Mouse (Mus musculus): Measurements from ENCODE around the gene Ssu72.
"Not testable (repeated sequence)": the region's sequence is repeated elsewhere in the genome, so short reads cannot be mapped to it uniquely, and the experiment has no call there.

Gene Ssu72

DNA sequence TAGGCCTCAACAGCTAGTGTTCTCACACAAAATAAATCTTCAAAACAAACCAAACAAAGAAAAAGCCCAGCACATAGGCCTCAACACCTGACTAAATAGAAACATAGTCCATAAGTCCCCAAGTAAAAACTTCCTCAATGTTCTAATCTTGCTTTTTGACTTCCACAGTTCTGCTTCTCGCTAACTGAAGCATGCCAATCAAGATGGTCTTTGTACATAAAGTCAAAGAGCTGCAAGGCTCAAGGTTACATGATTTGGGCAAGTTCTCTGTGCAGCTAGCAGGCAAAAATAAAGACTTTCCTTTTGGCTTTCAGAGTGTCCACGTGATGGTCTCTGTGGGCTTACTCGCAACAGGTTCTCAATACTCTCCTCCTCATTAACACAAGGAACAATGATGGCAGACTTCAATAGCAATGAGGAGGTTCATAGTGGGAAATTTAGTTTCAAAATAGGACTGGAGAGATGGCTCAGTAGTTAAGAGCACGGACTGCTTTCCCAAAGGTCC is 1.1 kb upstream of the Ssu72 start:
- no peak for DNase-seq

DNA sequence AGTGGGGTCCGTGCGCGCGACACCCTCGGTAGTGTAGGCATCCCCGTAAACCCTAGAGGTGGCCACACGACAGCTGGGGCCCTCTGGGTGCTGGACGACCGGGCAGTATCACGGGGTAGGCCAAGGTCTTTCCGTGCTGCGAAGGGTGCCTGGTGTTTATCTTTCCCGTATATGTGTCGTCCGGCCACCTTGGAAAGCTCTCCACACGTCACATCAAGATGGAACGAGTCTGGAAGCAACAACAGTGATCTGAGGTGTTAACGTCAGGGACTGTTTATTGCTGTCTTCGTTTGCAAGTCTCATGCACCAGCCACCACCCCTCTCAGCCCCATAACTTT is 961 bp downstream of the Ssu72 start:
- no peak for DNase-seq

DNA sequence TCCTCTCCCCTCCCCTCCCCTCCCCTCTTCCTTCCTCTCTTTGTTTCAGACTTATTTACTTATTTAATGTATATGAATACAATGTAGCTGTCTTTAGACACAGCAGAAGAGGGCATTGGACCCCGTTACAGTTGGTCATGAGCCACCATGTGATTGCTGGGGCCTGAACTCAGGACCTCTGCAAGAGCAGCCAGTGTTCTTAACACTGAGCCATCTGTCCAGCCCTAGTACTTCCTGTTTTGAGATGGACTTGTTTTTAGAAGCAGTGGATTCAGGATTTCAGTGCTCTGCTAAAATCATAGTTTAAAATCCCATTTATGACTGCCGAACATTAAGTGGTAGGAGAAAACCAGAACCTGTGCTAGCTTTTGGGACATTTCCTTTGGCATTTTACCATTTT is 4.0 kb downstream of the Ssu72 start:
- DNase-seq: no peak

DNA sequence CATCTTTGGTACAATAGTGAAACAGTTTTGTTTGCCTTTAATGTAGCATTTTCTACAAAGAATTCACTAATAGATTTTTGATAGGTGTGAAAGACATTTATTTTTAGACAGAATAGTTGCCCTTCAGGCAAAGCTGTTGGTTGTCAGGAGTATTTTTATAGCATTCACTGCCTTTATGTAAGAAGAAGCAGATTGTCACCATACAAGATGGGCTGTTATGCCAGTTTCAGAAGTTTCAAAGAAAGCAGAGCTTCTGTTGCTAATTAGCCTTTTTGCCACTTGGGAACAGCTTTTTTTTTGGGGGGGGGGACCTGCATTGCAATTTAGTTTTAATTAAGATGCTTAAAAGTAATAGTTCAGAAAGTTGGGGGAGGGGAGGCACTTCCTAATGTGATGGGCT is 4.4 kb downstream of the Ssu72 start:
- no peak for DNase-seq

DNA sequence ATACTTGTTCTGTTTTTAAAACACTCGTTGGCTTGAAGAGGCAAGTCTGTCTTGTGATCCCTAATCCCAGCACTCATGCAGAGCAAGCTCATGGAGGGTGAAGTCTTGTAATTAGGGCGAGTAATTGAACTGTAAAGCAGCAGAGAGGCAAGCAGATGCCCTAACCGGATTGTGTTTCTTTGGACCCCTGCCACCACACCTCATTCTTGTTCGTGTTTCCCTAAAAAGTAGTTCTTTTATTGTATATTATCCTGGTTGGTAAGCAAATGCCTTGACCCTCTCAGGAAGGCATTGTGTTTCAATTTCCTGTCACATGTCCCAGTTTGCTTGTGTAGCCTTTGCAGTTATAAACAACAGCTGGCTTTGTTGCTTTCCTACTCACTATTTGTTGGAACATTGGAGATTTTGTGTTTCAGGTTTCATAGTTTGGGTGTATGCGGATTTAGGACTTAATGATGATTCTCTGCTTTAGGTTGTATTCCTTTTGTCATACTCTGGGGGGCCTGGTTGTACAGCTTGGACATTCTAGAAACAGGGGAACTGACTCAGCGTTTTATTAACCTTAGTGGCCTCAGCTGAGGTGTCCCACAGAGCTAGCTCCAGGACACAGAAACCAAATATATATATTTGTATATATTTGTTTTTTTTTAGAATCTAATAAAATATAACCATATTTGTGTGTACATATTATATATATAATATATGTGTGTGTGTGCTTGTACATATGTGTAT is 6.1 kb downstream of the Ssu72 start:
- no peak for DNase-seq

DNA sequence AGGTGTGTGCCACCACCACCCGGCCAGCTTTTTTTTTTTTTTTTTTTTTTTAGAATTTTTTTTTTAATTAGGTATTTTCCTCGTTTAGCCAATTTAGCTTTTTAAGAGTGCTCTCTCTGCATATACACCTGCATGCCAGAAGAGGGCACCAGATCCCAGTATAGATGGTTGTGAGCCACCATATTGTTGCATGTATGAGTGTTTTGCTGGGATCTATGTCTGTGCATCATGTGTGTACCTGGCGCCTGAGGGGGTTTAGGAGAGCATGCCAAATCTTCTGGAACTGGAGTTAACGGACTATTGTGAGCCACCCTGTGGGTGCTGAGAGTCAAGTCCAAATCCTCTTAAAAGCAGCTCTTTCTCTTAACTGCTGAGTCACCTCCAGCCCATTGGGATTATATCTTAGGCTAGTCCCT is 17.1 kb downstream of the Ssu72 start:
- no peak for DNase-seq

DNA sequence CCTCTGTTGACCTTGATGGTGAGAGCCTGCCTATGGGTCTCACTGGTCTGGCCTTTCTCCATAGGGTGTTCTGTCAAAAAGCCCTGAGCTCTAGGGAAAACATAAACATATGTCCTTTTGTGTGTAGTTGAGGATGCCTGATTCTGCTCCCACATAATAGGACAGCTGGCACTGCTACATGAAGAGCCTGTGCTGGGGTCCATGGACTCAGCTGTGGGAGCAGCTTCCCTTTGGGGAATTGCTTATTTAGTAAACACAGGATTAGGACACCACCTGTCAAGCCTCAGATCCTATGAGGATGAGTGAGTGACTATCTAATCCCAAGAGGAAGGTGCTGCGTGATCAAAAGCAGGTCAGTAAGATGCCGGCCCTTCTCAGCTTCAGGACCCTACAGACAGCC is 23.4 kb downstream of the Ssu72 start:
- no peak for DNase-seq

DNA sequence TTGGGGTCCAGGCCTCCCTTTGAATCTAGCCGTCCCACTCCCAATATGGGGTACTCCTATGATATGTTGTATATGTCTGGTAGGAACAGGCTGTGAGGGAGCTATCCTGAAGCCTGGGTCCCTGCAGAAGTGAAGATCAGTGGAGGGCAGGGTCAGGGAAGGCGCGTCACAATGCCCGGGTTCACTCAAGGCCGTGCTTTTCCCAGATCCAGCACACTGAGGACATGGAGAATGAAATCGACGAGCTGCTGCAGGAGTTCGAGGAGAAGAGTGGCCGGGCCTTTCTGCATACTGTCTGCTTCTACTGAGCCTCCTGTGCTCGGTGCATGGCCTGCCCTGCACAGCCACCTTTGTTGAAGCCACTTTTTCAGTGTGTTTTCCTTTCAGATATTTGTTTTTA is 28.7 kb downstream of the Ssu72 start:
- no peak for DNase-seq

DNA sequence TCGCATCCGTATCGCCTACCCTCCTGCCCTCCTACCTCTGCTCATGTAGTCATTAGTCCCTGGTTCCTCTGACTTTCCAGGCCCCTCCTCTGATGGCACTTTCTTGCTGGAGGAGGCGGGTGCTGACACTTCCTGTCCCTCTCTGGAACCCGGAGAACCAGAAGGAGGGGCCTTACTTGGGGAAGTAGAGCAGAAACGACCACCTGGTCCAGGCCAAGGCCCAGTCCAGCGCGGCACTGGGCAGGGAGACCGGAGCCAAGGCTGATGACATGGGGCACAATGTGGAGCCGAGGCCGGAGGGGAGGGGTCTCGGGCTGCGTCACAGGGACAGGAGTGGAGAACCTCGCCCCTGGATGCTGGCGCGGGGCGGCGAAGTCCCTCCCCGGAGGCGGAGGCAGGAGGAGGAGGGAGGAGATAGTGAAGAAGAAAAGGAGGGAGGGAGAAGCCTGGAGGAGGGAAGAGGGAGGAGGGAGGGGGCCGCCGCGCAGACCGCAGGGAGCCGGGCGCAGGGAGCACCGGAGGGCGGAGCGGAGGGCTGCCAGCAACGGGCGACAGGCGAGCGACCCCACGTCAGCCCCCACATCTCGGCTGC is 29.8 kb downstream of the Ssu72 start, which contains the start of gene Tmem240:
Tmem240 (plus strand) TSS at position 451 of the 592 bp plus-strand sequence.
- DNase-seq: peak; percentile 82

DNA sequence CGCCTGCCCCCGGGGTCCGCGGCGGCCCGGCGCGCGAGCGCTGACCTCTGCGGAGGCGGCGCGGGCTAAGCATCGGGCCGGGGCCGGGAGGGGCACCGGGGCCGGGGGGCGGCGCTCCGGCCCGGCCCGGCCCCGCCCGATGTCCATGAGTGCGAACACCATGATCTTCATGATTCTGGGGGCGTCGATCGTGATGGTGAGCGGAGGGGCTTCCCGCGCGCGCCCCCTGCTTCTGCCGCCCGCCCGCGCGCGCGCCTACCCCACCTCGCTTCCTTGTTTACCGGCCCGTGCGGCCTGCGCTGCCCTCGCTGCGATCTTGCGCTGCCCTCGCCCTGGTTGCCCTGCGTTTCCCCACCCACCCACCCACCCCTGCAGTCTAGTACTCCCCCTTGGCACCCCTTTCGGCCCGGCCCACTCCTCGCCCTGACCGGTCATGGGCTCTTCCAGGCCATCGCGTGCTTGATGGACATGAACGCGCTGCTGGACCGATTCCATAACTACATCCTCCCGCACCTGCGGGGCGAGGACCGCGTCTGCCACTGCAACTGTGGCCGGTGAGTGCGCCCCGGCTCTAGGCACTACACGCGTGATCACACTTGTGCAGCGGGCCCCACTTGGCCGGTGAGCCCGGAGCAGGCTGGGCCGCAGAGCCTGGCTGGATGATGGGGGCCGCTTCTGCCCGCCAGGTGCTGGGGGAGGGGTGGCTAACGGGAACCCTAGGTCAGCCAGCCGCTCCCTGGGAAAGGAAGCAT is 30.5 kb downstream of the Ssu72 start:
- peak; percentile 59 for DNase-seq

DNA sequence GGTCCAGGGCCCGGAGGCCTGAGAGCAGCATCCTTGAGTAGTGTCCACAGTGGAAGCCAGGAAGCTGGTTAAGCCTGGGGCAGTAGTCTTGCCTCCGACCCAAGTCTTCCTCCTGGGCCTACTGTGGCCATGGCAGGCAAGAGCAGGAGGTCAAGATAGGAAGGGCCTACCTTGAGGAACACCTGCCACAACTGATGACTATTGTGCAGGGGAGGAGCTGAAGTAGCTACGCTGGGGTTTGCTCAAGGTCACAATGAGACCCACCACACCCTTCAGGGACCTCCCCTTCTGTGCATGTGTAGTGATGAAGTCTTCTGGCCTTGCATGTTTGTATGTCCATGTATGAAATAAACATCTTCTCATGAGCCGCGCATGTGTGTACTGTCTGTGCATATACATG is 31.2 kb downstream of the Ssu72 start:
- no peak for DNase-seq

DNA sequence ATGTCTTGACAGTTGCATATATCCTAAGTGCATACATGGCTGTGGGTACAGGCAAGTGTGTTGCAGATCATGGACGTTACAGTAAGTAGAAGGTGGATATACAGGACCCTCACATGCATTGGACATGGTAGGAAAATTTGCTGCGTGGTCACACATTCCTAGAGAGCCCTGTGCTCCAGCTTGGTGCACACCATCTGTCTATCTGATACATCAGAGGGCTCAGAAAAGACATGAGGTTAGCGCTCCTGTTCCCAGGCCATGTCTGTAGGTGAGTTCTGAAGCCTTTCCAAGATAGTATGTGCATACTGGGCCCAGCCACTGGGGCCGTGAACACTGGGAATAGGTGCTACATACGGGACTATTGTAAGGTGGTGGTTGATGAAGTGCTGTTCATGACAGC is 31.8 kb downstream of the Ssu72 start:
- no peak for DNase-seq

DNA sequence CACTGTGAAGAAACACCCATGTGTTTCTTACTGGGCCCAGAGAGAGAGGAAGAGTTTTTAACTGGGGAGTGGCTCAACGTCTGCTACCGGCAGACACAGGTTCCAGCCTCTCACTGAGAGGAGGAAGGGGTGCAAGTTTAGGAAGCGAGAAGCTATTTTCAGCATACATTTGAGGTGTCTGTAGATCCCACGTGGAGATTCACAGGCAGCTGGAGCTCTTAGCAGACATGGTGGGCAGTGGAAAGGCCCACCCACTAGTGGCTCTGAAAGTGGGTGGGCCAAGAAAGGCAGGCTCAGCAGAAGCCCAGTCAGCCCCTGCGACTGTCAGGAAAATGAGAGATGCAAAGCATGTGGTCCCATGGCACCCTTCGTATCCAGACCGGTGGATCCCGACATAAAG is 33.7 kb downstream of the Ssu72 start:
- DNase-seq: no peak

DNA sequence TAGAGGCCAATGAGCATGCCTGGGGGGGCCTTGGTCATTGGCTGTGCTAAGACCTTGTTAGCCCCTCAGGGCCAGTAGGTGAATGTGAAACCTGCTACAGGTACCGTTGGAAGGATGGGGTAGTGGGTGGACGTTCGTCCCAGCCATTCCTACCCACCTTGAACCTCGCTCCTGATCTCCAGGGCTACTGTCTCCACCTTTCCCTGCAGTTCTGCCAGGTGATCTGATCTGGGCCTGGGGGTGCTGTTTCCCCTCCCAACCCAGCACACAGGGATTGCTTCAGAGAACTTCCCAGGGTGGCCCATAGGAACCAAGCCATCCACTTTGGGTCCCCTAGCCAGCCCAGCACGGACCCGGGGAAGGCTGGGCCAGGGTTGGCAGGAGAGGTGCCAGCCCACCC is 34.6 kb downstream of the Ssu72 start:
- DNase-seq: no peak

DNA sequence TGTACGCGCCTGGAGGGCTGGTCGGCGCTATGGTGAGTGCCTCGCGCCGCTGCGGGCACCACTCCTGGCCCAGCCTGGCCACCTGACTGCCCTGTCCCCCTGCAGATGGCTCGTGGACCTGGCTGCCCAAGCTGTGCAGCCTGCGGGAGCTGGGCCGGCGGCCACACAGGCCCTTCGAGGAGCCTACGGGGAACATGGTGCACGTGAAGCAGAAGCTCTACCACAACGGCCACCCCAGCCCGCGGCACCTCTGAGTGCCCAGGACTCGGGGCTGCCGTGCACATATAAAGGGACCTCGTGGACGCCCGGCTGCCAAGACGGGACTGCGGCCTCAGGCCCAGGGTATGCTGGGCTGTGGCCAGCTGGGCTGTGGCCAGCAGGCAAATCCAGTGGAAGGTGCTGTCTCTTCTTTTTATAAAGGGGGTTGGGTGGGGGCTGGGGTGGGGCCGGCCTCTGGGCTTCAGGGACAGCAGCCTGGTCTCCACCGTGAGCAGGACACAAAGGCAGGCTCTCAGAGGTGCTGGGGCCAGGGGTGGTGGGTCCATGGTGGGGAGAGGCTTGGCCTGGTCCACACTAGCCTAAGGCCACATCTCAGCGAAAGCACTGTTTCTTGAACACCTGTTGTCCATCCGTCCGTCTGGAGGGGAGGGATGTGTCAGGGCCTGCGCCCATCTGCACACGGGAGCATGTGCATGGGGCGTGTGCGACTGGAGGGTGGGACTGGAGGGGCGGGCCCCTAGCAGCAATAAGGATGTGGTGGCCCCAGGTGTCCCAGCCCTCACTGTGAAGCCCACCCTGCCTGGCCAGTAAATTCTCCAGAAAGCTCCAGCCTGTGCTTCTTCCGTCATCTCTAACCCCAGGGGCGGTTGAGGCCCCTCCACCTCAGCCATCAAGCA is 35.4 kb downstream of the Ssu72 start:
- peak; percentile 31 for DNase-seq

DNA sequence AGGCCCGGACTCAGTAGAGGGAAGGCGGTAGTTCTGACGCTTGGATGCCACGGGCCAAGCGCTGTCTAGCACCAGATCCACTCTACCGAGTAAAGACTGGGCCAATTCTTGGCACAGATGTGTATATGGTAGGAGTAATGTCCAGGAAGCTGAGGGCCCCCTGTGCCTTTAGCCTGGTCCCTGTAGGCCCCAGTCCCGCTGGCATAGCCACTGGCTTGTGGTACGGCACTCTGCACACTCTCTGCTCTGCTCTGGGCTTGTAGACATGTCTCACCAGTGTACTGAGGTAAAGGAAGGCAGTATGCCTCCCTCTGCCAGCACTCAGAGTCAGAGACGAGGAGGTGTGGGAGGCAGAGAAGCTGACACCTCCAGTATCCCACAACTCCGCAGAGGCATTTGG is 36.1 kb downstream of the Ssu72 start:
- DNase-seq: not testable (repeated sequence)

DNA sequence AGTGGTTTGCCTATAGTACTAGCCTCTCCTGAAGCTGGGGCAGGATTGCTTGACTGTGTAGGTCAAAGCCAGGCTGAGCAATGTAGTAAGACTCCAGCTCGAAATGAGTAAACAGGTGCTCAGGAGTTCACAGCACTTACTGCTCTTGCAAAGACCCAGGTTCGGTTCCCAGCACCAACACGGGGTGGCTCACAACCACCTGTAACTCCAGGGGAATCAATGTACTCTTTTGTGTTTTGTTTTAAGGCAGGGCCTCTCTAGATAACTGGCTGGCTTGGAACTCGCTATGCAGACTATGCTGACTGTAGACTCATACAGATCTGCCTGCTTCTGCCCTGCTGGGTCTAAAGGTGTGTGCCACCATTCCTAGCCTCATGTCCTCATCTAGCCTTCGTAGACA is 38.1 kb downstream of the Ssu72 start:
- no peak for DNase-seq

DNA sequence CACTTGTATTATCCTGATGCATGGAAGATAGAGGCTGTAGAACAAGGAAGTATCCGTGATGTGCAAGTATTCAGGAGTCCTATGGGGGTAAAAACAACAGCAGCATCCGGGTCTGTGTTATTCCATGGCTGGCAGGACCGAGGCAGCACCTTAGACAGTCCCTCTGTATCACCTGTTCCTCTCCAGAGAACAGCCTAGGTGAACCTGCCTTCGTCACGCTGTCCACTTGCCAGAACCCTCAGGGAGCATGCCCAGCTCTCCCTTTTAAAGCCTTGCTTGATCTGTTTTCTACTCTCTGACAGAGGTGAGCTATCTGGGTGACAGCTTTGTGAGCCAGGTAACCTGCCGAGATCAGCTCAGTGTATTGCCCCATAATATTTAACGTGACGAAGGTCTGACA is 39.9 kb downstream of the Ssu72 start:
- DNase-seq: no peak

DNA sequence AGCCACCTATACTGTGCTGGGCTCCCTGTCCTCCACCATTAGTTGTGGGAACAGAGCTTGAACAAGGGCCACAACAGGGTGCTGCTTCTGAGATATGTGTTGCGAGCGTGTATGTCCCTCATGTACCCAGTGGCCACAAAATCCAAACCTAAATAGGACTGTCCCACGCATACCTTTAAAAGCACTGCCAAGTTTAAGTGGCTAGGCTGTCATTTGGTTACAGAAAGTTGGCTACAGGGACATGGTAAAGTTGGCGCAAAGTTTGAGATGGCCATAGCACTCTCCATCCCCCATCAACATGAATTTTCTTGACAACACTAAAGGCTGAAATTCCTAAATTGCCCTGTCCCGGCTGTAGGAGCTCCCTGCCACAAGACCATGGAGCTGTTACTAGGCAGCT is 40.5 kb downstream of the Ssu72 start:
- DNase-seq: no peak

DNA sequence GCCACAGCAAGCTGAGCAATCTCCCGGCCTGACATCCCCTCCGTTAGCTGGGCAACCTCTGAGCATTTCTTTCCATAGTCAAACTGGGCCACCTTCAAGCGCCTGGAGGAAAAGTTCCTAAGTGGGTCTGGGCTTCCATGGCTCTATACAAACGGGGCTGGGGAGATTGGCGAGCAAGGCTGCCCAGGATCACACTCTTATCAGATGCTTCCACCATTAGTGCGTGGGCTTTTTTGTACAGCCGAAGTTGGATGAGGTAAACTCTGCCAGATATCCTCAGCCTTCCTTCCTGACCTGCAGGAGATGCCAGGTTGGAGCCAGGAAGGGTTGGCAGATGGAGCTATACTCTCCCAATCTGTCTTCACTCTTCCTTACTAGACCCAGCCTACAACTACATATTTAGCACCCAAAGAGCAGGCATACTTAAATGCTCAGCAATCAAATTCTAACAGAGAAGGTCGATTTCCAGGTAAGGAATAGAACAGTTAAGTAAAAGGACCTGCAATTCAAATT is 41.5 kb downstream of the Ssu72 start:
- no peak for DNase-seq

DNA sequence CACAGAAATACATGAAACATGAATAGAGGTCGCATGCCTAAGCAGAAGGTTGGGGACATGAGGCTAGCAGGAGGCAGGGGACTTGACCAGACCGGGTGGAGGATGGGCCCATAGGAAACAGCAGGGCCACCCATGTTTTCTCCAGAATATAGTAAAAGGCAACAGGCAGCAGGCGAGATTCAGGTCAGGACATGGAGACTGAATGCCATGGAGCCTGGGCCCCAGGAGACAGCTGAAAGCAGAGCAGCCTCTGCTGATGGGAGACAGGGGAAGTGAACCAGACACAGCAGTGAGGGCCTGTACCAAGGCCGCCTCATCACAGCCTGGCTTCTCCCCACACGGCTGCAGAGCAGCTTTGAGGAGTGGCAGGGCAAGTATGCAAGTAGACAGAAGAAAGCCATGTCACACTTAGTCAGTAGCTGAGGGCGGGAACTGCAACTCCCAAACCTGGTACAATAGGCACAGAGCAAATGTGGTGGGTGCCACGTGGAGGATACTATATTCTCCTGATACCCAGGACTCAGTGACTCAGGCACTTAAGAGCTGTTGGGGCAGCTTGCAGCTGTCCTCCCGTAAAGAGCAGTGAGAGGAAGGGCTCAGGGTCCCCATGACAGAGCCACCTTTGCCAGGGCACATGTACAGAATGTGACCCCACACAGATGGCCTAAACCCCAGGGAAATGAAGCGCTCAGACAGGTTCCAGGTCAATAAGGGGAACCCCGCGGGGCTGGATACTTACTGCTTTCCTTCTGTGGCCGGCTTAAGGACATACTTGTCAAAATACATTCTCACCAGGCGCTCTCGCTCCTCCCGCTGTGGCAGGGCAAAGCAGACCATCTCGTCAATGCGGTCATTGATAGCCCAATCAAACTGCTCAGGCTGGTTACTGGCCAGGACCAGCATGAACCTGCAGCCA is 42.2 kb downstream of the Ssu72 start:
- no peak for DNase-seq

DNA sequence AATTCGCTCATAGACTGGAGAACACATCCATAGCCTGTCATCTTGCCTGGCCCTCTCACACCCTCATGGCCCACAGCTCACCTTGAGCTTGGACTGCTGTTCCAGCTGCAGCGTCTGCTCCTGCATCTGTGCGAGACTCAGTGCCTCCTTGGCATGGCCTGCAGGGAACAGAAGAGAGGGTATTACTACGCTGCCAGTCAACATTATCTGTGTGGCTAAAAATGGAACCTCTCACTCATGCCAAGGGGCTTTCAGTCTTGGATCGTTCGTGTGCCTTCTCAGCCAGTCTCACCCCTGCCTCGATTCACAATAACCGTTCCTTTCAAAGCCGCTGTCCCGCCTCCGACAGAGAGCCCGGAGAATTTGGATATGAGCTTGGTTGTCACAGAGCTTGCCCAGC is 52.4 kb downstream of the Ssu72 start:
- no peak for DNase-seq
